Mouse (Mus musculus): ENCODE measurements around the gene Rfng.
"Not testable (repeated sequence)": the region's sequence is repeated elsewhere in the genome, so short reads cannot be mapped to it uniquely, and the experiment has no call there.

The Rfng gene

DNA sequence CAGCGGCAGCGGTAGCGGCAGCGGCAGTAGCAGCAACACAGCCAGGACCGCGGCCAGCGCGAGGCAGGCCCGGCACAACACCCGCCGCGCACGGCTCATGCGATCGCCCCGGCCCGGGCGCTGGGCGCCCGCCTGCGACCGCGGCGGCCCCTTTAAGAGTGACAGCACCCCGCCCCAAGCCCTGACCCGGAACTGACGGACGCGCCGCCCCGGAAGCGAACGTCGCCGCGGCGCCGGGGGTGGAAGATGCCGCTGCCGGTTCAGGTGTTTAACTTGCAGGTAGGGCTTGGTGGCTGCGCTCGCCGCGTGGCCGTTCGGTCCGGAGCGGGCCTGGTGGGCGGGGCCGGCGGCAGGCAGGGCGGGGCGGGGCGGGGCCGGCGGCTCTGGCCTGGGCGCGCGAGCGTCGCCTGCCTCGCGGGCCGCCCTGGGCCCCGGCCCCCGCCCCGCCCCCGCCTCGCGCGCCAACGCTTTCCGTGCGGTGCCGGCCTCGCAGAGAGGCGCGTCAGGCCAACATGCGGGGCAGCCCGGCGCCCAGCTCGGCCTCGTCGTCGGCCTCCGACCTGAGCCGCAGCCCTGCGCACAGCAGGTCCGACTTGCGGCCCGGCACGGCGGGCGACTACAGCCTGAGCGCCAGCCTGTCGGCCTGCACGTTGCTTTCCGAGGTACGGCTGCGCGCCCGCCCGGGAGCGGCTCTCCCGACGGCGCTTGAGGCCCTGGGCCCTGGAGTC lies at the start of gene Rfng, which contains the start of gene Gps1:
Gene Rfng, minus strand, starts transcription at position 144 of the 728 bp plus-strand sequence.
Gene Gps1, plus strand, starts transcription at position 209 of the 728 bp plus-strand sequence.
- DNase-seq (ENCODE audit: low read depth, low spot score): peak; percentile 89

DNA sequence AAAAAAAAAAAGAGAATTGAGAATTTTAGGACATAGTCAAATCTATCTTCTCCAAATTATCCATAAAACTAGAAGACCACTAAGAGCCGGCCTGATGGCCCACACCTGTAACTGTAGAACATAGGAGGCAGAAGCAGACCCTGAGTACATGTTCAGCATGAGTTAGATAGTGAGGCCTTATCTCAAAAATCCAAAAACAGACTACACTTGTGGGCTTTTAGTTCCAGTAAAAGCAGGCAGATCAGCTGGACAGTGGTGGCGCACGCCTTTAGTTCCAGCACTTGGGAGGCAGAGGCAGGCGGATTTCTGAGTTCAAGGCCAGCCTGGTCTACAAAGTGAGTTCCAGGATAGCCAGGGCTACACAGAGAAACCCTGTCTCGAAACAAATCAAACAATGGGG lies 49.0 kb upstream of the Rfng start:
- not testable (repeated sequence) for DNase-seq (ENCODE audit: low read depth, low spot score)

DNA sequence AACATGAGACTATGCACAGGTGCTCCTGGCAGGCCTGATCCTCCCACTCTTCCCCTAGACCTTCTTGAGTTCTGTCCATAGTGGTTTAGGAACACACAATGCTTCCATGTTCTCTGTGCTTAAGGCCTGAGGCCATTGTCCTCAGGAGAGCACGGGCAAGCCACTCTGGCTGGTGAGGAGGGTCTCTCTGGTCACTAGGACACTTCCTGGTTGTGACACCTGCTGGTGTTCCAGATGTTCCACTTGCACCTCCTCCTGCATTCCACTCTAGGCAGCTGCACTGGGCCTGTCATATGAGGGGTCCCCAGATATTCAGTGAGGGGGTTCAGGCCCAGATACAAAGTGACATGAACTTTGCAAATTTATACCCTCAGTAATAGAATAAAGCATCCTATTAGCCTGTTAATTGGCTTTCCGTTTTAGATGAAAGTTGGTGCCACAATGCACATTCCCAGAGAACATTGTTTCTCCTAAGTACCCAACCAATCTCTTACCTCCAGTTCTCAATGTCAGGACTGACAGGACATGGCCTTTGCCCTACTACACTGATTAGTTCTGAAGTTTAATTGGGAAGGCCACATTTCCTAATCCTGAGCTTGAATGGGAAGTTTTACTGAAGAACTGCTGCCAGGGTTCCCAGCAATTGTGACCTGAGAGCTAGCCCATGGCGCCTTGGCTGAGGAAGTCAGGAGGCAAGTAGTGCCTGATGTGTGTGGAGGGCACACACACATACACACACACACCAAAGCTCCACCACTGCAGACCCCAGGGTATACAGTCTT lies 47.8 kb upstream of the Rfng start:
- DNase-seq (ENCODE audit: low read depth, low spot score): no peak

DNA sequence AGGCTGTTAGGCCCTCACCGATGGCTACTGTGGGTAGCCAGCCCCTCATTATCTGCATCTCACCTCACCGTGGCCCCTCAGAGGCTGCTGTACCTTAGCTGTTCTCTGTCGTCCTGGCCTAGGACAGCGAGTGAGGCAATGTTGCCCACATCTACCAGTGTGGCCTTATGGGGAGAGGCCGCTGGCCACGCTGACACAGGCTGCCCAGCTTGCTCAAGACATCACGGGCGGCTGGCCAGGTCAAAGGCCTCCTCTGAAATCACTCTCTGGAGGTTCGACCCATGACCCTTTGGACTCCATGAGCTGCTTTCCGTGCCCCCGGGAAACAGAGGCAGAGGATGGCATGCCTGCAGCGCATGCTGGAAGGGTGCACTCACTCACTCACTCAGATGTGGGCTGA lies 46.7 kb upstream of the Rfng start:
- no peak for DNase-seq (ENCODE audit: low read depth, low spot score)

DNA sequence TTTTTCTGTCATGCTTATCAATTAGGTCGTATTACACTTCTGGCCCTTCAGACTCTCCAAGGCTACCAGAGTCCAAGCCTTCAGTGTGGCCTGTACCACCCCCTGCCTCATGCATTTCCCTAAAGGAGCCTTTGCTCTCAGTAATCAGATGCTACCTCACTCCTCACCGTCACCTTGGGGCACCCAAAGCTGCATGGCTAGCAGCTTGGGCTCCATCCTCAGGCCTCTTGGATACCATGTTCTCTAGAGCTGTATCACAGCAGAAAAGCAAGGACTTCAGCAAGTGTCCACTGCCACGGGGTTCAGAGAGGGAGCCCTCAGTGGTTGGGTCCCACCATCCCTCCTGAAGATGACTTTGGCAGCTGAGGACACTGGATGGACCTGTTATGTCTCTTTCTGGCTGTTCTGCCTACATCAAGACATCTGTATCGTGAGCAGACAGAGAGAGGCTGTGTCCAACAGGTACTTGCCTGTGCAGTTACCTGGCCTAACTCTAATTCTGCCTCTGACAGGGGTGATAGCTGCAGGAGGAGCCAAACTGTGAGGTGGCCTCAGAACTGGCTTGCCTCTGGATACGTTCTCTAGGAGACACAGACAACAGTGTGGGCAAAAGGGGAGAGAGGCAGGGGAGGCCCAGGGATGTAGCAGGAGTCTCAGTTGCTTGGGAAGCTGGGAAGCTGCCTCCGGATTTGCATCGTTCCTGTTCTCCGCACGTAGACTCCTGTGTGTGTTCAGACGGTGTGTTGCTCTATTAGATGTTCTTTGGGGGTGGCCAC lies 45.9 kb upstream of the Rfng start:
- DNase-seq (ENCODE audit: low read depth, low spot score): no peak

DNA sequence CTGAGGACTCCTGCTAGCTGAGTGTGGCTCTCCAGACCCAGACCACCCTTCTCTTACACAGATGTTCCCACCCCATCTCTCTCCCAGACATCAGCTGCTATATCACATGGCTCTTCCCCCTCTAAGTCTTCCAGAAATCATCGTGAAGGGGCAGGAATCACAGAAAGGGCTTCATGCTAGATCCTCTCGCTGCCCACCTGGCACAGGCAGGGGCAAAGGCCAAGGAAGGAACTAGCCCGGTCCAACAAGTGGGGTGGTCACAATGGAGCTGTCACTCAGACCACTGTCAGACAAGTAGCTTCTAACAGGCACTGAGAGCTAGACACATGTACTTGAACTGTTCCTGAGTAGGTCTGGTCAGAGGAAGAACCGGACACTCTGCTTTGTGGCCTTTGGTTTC lies 44.4 kb upstream of the Rfng start:
- DNase-seq (ENCODE audit: low read depth, low spot score): no peak

DNA sequence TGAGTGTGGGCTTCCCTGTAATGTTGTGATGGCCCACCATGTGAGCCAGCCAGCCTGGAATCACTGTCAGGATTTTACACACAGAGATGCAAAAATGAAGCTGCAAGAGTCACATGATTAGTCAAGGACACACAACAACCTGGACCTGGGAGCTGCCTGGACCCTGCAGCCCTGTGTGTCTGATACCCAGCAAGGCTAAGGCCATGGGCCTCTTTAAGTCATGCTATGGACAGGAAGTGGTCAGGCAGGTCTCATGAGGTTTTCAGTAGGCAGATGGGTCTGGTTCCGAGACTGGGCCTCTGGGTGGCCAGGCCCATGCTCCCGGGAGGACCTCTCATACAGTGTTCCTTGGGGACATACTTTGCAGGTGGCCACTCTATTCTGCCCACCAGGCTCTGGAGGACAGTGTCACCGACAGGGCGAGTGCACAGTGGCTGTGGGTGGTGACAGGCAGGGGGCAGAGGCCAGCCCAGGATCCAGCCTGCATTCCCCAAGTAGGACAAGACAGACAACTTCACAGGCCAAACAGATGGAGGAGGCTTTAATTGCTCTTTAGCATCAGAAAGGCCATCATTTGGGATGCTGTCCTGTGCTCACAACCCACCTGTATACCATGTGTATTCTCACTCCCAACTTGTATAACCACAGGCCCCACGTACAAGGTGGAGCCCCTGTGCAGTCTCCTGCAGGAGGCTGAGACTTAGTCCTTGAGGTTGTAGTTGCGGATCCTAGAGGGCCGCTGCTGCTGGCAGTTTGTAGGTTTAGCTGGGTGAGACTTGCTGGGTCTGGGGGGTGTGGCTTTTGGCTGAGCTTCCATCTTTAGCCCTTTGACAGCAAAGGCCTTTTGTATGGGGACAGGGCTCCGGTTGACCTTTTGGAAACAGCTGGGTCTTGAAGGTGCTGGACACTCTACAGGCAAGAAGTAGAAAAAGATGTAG lies 42.3 kb upstream of the Rfng start:
- DNase-seq (ENCODE audit: low read depth, low spot score): peak; percentile 57

DNA sequence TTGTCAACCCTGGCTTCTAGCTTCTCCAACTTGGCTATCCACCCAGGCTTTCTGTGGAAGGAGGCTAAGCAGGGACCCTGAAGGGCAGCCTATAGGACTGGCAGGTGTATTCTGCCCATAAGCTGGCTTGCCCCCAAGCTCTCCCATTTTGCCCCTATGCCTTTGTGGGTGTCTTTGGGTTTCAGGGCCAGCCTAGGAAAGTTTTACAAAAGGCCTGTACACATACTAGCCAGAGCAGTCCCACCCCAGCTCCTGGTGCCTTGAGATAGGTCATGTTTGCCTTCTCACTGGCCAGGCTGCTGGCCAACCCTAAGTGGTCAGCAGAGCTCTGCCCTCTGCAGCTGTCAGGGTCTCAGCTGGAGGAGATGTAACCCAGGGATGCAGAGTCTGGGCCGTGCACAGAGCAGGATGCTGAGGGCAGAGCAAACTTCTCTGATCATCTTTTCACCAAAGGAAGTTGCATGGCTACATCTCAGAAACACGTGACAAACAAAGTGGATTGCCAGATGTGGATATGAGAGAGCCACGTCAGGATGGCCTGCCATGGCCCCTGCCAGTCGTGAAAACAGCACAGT lies 41.4 kb upstream of the Rfng start:
- no peak for DNase-seq (ENCODE audit: low read depth, low spot score)

DNA sequence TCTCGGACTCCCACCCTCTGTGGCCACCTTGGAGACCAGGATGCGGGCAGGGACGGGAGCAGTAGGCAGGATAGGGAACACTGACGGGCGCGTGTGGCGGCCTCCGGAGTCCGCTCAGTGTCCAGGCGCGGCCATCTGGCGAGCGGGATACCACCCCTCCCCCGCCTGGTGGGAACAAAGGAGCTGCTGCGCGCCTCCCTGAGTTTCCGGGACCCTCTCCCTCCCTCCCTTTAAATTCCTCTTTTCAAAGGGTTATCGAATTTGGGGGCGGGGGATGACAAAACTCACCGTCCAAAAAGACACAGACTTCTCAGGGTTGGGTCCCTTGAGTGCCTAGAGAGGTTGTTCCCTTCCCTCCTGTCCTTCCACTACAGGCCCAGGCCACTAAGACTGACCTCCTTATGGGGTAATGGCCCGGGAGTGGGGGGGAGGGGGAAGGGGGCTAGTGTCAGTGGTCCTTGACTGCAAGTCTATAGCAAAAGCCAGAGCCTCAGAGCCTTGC lies 40.8 kb upstream of the Rfng start:
- peak; percentile 62 for DNase-seq (ENCODE audit: low read depth, low spot score)

DNA sequence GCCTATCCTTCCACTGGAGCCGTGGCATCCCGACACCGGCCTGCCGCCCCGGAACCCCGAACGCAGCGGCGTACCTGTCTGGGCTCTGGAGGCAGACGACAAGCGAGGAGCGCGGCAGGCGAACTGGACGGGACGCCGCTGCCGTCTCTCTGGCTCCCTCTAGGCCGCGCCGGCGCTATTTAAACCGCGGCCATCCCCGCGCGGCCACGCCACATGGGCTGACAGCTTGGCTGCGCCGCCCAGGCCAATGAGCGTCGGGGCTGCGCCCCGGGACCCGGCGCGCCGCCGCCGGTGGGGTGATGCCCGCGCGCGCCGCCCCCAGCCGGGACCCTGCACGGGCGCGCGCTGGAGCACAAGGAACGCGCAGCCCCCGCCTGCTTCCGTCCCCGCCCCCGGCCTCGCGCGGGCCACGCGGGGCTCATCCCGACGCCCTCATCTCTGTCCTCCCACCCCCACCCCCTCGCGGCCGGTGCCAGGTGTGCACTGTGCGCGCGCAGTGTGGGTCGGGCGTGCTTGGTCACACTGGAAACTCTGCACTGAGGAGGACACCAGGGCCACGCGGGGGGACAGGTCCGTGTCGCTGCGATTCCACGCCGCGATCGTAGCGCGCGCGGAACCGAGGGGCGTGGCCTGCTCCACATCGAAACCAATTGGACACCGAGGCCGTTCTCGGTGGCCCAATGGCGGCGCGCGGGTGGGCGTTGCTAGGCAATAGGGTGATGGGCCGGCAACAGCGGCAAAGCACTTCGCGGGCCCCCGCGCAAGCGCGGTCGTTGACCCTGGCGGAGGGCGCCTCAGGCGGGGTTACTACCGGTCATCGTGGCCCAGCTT lies 40.2 kb upstream of the Rfng start, which contains the start of gene Fasn:
Gene Fasn, minus strand, starts transcription at position 592 of the 831 bp plus-strand sequence.
- DNase-seq (ENCODE audit: low read depth, low spot score): peak; percentile 97

DNA sequence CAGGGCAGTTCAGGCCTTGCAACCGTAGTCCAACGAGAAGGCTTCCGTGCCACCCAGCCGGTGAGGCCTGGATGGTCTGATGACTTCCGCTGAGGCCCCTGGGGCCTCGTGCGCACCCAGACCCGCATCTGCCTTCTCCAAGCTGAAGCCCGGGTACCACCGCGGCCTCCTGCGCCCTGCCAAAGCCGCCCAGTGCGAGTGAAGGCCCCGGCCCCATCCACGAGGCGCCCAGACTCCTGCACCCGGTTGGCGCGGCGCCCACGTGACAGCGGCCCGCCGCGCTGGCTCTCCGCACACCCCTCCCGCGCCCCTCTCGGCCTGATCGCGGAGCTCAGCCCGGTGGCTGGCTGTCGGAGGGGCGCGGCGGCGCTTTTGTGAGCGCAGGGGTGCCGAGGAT lies 39.5 kb upstream of the Rfng start:
- DNase-seq (ENCODE audit: low read depth, low spot score): no peak

DNA sequence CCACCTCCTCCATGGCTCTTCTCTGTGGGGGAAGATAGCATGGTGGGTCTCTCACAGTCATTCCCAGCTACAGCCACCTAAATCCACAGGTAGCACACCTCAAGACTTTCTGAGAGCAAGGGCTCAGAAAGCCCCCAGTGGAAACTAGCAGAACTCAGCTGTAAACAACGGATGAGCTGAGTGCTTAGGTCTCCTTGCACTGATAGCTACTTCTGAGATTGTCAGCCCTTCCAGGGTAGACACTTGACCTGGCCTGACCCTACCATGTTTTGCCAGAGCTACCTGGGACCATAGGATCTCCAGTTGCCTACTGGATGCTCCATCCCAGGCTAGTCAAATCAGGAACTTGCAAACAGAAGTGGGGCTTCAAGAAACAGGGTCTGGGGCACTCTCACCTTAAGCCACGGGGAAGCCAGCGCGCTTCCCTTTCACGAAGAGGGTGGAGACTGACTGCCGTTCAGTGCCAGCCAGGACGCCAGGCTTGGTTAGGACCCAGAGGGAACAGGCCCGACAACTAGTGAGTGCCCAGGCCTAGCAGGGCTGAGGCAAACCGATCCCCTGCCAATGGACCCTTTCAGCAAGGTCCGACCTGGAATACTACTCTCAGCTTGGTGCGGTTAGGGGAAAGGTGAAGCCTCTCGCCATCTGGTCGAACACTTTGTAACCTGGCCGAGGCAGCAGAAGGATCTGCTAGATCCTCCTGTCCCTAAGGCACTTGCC lies 39.0 kb upstream of the Rfng start:
- peak; percentile 33 for DNase-seq (ENCODE audit: low read depth, low spot score)

DNA sequence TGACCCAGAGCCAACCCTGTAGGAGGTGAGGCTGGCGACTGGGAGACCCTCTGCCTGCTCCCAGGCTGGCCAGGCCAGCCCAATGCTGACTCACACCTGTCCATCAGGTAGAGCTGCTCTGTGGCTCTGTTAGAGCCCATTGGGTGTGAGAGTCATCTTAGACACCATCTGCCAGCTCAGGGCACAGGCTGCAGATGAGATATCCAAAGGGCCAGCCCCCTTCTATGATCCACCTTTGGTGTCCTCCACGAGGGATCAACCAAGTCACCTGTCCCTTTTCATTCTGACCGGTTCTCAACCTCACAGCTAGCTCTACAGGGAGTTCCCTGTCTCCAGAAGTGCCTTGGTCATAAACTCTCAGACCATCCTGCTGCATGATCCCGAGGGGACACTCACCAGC lies 38.3 kb upstream of the Rfng start:
- DNase-seq (ENCODE audit: low read depth, low spot score): no peak

DNA sequence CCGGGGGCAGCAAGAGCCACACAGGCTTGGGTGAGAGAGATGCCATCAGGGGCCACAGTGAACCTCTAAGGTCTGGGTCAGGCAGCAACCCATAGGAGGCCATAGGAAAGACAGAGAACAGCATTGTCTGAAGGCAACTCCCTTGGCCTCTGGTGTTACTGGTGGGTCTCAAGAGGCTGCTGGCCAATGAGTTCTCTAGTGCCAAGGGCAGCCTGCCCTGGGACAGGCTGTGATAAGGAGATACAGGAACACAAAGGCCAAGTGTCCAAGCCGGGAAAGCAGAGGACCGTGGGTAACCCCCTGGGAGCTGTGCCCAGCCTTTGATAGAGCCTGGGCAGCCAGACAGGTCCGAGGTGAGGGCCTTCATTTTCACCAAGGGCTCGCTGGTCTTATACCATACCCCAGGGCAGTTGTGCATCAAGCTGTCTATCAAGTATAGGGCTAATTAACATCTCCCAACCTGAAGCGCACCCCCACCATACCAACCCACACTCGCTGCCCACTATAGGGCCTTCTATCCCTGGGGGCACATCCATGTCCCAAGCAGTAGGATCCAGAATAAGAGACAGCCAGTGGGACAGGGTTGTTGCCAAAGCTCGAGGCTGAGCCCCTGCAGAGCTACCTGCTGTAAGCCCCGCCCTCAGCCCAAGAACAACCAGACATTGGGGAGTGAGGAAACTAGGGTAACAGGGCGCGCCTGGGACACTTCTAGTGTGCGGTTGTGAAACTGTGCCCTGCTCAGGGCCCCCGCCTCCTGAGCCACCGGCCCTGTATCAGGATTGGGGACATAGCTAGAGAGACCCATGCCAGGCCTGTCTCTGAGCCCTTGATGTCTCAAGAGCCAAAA lies 37.3 kb upstream of the Rfng start:
- peak; percentile 15 for DNase-seq (ENCODE audit: low read depth, low spot score)

DNA sequence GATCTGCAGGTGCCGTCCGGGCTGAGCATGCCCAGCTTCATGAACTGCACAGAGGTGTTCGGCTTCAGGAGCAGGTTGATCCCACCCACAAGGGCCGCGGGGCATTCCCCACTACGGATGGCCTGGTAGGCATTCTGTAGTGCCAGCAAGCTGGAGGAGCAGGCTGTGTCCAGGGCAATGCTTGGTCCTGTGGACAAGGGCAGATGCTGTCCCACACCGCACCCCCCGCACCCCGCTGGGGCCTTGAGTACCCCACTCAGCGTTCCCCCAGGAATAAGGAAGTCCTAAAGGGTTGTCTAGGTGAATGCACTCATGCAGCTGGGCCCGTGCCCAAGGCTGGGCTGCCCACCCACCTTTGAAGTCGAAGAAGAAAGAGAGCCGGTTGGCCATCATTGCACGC lies 36.5 kb upstream of the Rfng start:
- DNase-seq (ENCODE audit: low read depth, low spot score): peak; percentile 8

DNA sequence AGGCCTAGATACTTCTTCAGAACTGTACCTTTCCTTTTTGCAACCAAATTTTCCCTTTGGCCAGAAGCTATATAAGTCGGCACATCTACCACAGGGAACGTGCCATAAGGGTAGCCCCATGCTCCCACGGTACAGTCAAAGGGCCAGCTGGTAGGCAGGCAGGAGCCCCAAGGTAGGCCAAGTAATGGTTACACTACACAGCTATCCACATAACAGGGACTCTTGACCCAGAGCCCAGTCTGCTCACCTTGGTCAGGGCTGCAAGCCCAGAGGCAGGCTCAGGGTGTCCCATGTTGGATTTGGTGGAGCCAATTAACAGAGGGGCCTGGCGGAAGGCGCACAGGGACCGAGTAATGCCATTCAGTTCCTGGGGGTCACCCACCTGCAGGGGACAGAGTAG lies 35.5 kb upstream of the Rfng start:
- no peak for DNase-seq (ENCODE audit: low read depth, low spot score)

DNA sequence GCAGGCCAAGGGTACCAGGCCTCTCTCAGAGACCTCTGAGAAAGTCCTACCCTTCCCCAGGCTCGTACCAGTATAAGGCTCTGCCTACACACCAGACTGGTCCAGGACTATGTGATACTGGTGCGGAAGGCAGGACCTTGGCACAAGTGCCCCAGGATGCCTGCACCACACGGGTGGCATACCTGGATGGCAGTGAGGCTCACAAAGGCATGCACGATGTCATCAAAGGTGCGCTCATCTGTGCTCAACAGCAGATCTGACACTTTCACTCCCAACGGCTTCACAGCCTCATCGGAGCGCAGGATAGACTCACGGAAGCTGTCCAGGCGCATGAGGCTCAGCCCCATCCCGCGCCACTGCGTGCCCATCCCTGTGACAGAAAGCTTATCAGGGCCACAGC lies 34.2 kb upstream of the Rfng start:
- DNase-seq (ENCODE audit: low read depth, low spot score): no peak

DNA sequence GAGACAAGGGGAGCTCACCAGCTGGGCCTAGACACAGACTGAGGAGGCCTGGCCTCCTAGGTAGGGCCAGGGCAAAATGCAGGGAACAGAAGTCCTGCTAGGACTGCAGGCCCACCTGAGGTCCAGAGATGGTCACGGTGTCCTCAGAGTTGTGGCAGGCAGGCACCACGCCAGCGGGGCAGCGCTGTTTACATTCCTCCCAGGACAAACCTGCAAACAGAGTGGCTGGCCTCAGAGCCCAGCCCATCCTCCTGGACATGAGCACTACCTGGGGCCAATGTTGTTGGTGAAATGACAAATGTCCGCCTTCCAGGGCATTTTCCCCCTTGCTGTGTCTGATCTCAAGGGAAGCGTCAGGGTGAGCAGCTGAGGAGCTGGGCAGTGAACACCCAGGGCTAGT lies 33.4 kb upstream of the Rfng start:
- DNase-seq (ENCODE audit: low read depth, low spot score): no peak

Measured in ZHBTc4 (cell line).